Mouse (Mus musculus) thymus, postnatal 14 days (tissue): ENCODE results near the gene Arpc5l.
"Not testable (repeated sequence)": the region's sequence is repeated elsewhere in the genome, so short reads cannot be mapped to it uniquely, and the experiment has no call there.

Experiments
- DNase-seq: peaks from one replicate; pipeline ENCODE4 v3.0.0; 2021

The Arpc5l gene

DNA sequence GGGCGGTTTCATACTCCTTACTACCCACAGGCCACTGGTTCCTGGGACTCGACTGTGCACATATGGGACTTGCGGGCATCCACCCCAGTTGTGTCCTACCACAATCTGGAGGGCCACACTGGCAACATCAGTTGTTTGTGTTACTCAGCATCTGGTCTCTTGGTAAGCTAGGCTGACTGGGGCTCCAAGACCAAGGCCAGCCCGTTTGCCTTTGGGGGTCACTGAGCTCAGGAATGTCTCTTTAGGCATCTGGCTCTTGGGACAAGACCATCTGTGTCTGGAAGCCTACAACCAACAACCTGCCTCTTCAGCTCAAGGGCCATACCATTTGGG, 4.6 kb upstream of the Arpc5l start:
- DNase-seq: no peak

DNA sequence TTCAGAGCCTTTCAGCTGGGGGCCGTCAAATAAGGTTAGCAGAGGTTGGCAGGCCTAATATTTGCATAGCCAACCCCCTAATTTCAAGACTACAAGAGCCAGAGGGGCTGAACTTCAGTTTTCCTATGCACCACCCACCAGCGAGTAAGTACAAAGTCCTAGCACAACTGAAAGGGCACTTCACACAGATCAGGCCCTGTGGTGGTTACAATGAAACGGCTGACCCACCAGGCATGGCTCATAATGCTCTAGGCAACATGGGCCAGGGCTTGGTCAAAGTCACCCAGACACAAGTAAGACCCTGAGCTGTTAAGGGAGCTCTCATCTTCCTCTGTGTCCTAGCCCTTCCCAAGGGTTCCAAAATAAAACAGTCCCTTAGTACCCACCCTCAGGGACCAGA, 3.3 kb upstream of the Arpc5l start:
- DNase-seq: no peak

DNA sequence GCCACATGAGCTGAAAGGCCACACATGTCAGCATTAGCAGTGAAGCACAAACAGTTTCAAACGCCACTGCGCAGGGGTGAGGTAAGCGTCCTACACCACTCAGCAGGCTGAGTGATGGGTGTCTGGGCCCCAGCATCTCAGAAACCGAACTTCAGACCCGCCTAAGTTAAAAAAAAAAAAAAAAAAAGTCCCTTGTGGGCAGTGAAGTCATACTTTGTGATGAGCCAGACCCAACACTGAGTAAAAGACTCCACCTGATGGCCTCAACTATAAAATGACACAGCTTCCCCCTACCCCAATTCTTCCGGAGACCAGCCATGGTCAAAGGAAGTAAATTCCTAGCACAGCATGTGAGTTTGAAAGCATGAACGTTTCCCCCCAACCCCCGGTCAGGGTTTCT, 2.0 kb upstream of the Arpc5l start:
- DNase-seq: no peak

DNA sequence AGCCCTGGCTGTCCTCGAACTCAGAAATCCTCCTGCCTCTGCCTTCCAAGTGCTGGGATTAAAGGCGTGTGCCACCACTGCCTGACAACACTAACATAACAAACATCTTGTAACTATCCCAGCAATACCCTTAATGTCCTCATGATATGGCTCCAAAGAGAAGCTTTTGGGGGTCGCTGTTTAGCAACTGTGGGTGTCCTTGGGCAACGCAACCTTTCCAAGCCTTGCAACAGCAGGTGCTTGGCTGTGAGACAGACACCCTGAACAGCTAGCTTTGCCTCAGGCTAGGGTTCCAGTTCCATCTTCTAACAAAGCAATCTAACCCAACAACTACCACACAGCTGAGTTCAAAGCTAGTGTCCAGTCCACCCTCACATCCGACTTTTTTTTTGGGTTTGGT, 1.6 kb upstream of the Arpc5l start:
- no peak for DNase-seq

DNA sequence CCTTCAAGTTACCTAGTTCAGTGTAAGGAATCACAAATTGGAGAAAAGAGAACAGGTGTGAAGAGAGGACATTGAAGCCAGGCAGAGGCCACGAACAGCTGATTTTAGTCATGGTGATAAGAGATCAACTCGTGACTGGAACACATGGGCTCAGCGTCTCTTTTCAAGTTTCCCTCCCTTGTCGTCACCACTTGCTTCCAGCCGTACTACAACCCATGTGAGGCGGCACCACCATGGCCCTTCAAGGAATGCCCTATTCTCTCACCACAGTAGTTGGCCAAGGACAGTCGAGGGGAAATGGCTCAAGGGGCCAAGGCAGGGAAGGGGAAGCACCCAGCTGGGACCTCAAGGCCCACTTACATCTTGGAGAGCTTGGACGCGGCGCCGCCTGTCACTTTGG, 776 bp upstream of the Arpc5l start:
- DNase-seq: peak; percentile 35

DNA sequence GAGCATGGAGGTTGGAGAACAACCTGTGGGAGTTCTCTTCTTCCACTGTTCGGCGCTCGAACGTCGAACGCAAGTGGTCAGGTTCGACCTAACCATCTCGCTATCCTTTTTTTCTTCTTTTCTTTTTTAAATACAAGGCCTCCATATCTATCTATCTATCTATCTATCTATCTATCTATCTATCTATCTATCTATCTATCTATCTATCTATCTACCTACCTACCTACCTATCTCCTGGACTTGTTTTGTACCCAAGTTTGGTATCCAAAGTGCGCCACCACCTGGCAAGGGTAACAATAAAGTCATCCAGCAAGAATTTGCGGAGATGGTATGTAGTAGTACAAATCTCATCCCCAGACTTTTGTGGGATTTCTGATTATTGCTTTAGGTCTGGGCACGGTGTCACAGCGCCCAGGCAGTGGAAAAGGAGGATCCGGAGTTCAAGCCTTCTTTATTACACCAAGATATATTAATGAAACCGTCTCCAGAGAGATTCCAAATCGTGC, 479 bp downstream of the Arpc5l start, which contains the start of gene Rpl35:
Gene Rpl35, minus strand, starts transcription at position 51 of the 506 bp plus-strand sequence.
- peak; percentile 73 for DNase-seq

DNA sequence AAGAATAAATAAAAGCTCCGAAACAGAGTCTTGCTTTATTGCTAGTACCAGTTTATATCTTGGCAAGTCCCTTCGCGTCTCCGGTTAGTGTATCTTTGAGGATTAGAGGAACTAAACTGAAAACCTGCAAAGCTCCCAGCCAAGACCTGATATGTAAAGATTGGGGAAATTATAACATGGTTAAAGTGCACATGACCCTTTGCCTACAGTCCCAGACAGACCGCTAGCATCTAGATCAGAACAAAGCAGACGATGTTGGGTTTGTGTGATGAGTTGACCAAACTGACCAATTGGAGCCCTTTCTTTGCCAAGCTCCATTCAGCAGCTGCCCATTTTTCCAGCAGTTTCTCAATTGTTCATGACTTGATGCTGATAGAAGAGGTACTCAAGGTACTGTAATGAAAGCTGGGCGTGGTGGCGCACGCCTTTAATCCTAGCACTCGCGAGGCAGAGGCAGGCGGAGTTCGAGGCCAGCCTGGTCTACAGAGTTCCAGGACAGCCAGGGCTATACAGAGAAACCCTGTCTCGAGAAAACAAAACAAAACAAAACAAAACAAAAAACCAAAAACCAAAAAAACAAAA, 1.1 kb downstream of the Arpc5l start:
- DNase-seq: no peak

DNA sequence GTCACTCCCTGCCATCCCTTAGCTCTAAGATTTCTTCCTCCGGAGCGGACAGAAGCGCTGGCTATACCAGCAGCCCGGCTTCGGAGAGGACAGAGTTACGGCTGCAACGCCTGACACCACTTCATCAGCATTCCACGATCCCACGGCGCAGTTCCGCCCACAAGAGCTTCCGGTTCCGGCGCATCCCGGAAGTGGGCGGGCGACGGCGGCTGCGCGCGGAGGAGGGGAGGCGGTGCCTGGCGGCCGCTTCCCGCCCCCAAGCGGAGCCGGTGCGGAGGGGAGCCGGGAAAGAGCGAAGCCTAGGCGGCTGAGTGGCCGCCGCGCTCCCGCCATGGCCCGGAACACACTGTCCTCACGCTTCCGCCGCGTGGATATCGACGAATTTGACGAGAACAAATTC, 2.7 kb downstream of the Arpc5l start:
- DNase-seq: peak; percentile 96

DNA sequence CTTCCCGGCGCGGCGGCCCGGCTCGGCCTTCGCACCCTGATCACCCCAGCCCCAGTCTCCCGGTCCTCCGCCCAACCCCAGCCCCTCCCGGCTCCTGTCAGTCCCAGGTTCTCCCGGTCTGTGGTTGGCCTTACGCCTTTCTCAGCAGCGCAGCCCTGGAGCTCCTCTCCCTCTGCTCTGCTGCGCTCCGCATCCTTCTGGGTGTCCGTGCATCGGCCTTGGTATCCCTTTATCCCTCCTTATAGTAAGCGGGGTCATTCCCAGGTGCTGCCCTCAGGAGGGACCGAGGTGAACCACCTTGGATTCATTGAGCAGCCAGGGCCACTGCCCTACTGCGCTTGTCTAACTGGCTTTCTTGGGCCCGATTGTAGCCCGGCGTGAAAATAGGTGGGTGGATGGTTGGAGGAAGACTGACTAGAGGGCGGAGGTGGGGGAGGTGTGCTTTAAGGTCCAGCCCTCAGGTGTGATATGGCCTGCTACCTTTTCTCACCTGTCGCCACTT, 3.3 kb downstream of the Arpc5l start:
- peak; percentile 49 for DNase-seq

DNA sequence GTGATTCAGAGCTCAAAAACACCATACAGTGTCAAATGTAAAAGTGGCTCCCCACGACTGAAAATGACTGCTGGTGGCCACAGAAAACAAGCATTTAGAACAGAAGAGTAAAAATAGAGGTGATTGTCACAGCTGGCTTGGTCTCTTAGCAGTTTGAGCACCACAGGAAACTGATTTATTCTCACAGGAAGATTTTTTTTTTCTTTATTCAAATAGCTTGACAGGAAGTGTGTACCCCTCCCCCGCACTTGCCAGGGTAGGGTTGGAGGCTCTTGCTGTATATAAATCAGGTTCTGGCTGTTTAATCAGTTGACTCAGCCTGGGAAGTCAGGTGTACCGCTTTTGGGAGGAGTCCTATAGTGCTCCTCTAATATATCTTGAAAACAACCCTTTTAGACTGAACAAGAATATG, 3.8 kb downstream of the Arpc5l start:
- DNase-seq: peak; percentile 85

DNA sequence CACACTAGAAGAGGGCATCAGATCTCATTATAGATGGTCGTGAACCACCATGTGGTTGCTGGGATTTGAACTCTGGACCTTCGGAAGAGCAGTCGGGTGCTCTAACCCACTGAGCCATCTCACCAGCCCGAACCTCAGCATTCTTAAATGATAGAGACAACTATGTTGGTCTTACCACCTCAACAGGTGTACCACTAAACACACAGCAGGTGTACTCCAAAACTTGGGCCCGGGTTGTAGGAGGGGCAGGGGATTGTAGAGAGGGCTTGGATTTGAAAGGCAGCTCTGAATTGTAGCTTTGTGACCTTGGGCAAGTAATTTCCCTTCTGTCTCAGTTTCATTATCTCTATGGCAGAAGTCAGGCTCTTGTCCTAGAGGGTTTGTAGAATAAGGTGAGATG, 5.0 kb downstream of the Arpc5l start:
- not testable (repeated sequence) for DNase-seq

DNA sequence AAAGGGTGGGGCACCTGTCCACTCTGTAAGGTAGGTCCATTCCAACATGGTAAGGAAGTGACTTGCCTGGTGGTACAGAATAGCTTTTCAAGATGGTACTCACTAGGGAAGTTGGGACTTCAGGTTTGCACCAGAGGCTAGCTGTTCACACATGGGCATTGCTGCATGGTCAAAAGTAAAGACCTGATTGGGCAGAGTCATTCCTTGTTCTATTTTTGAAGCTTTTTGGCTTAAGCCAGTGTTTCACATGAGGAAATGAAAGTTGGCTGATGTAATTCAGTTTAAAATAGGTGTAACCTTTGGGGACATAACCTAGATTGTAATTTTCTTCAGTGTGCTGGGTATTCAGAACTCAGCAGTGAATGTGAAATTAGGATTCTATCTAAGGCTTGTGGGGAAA, 6.1 kb downstream of the Arpc5l start:
- DNase-seq: no peak

DNA sequence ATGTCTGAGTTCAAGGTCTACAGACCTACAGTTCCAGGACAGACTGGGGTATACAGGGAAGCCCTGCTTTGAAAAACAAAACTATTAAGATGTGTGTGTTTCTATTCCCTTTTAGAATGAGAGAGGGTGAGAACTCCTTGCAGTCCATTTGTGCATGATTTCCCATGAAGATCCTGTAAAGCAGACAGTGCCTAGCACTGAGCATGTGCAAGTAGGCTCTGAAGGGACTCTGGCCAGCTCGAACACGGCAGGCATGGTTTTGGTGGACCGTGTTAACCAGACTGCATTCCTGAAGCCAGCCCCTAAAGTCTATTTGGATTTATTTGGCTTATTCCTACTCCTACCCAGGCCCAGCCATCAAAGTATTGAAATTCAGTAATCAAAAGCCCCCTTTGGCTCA, 6.8 kb downstream of the Arpc5l start:
- no peak for DNase-seq

DNA sequence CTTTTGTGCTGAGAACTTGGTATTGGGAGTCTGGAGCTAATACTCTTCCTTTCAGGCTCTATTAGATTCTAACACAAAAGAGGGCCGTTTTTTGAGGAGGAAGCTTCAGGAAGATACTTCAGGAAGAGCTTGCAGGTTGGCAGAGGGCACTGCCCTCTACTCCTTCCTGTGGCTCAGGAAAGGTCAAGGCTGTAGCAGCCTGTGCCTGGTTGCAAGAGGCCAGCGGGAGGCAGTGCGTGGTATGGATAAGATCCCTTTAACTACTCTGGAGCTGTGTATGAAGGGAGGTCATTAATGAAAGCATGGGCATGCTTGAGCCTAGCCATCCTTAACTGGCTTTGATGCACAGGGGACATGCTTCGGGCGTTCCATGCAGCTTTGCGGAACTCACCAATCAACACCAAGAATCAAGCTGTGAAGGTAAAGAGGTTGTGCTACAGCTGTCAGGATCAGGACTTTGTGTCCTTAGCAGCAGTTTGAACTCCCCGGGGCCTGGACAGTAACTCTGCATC, 7.7 kb downstream of the Arpc5l start:
- no peak for DNase-seq

DNA sequence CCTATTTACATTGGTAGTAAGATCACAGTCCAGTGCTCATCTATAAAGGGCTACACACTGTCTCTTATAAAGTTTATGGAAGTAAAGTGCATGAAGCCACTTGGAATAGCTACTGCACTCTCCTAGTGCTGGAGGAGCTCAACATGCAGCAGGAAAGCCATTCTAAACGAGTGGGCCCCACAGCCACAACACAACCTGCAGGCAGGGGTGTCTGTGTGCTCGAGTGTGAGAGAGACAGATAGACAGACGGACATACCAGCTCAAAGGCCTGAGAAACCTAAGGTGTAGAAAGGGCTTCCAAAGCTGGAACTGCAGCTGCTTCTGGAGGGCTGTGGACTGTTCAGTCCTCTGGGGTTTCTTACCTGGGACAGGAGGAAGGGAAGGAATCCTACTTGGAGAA, 11.4 kb downstream of the Arpc5l start:
- DNase-seq: no peak

DNA sequence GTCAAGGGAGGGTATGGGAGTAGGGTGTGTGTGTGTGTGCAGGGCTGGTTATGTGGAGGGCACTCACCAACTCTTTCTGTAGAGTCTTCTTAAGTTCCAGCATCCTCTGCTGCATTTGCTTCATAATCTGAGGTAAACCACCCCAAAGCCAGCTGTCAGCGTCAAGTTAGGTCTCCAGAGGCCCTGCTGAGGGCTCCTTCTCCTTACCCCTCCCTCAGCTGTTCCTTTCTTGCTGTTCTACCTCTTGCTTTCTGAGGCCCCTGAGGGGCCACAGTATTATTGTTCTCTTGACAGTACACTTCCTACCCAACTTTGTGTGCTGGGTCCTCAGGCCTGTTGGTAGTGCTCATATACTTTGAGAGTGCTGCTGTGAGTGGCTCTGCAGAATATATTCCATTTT, 14.9 kb downstream of the Arpc5l start:
- no peak for DNase-seq

DNA sequence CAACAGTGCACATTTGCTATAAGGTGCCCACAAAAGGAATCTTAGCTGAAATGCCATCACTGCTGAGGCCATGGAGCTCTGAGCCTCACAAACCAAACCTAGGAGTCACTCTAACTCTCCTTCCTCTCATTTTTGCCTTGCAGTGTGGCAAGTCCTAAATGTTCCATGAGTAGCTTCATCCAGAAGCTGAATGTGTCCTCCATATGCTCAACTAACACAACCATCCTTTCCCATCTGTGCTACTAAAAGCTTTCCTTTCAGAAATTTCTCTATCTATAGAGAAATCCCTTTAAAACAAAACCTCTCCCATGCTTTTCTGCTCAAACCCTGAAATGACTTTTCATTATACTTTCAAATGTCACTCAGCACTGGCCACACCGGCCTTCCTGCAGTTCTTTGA, 26.5 kb downstream of the Arpc5l start:
- DNase-seq: no peak

DNA sequence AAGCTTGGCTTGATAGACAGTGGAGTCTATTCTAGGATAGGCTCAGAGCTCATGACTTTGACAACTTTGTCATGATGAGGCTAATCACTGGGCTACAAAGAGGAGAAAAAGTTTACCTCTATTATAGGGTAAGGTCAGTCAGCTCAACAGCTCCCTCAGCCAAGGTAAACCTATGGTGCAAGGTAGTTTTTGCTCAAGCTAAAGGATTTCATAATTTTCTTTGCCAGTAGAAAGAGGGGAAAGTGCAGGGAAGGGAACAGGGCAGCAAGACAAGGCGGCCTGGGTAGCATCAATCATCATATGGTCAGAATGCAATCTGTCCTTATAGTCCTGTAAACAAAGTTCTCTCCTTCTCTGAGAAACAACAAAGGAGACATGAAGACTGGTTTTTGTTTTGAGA, 35.1 kb downstream of the Arpc5l start:
- no peak for DNase-seq

DNA sequence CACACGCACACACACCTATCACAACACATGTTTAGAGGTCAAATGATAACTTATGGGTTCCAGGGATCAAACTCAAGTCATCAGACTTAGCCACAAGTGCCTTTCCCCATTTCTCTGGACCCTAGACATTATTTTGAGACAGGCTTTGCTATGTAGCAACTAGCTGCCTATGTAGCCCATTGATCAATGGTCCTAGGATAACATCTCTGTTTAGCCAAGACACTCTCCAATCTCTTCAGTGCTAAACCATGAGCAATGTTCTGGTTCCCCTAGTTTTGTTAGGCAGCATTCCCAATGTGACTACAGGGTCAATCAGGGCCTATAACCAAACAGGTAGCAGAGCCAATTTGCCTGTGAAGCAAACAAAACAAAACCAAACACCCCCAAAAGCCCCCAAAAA, 43.4 kb downstream of the Arpc5l start:
- DNase-seq: no peak

DNA sequence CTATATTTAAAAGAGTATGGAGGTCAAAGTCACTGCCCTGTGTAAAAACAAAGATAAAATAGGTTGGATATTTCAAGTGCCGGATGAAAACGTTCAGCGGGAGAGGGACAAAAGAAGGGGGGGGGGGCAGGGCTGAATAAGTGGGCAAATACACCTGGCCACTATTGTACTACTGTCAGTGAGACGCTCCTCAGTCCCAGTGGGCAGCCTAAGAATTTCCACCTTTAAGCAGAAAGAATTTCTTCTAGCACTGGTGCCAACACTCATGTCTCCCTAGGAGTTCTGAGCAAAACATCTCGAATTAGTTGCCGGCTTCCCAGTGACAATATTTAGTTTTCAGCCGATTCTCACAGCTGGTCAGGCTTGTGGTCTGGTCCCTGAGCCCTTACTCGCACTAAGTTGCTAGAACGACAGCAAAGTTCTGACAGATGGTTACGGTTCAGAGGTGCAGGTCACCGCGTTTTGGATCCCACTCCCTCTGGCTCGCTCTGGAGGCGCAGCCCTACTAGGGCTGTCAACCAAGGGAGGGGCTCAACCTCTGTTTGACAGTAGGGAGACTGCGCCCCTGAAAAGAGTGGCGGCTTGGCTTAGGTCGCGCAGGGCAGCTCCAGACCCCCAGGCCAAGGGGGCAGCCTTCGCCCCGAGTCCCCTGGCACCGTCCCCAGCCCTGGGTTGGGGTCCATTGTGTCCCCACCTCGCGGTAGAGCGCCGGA, 59.7 kb downstream of the Arpc5l start:
- DNase-seq: no peak
